Comparison of ENCODE assay signal across 8 mouse cellular contexts in the genomic region with DNA sequence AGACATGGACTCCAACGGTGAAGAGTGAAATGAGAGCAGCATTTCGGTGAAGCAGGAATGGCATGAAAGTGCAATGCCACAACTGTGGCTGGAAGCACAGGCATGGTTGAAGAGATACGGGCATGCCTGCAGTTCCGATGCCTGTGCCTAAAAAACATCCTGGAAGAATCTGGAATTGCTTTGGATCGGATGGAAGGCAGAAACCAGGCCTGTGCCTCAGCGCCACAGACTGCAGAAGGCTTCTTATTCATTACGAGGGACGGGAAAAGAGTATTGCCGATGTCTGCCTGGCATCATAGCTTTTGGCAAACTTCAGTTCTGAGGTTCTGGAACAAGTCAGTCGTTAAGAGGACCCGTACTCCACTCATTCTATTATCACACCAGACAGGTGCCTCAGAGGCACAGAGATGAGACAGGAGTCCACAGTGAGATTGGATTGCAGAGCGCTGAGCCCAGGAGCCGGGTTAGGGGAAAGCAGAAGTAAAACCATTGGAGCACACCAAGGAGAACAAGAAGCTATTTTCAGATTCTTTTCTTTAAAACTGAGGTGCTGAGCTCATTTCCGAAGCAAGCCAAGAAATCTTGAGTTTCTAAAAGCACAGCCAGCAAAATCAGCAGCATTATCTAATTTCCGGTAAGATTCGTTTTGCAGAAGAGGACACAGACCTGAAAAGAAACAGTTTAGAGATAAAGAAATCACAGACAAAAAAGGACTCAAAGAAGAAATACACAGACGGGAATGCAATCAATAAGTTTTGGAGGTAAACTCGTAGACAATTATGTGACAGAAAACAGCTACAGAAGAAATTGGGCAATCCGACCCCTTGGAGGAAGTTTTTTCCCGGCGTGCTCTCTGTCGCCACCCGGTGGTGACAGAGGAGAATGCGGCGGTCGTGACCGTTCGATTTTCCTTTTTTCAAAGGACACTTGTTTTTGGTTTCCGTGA. TPM values are rescaled to one million over a fixed set of nuclear protein-coding genes. Genes with fewer than 3 reads are reported as not detected.
DNase-seq lines count a peak whose midpoint lies in the region; ATAC-seq and TF ChIP-seq lines count a peak whose summit lies in the region.
"Not testable (repeated sequence)": the region's sequence is repeated elsewhere in the genome, so short reads cannot be mapped to it uniquely, and the experiment has no call there.

No protein-coding gene starts in this region.

- in situ Hi-C loops in CH12.LX (cut with MboI; ENCODE audit: low pct_ligation_motif_present, low pct_unique_long_range_greater_than_20kb, low sequenced_read_pairs), result not testable (repeated sequence)

- H3K36me3 ChIP-seq in CH12.LX (replicated peaks in 1 of 2; ENCODE audit: control insufficient read depth in 1 of 2, insufficient read depth in 1 of 2, low read length in 1 of 2), result peaks cover 14 to 42% of the 10 kb centered on the region in 2 experiments
- peaks cover 63% of the 10 kb centered on the region for H3K36me3 ChIP-seq in forebrain, embryonic 12.5 days (replicated peaks)
- peaks cover 43% of the 10 kb centered on the region for H3K36me3 ChIP-seq in heart, embryonic 14.5 days (ENCODE audit: control insufficient read depth, insufficient read depth, low read length)
- peaks cover 13% of the 10 kb centered on the region for H3K36me3 ChIP-seq in liver, embryonic 16.5 days (ENCODE audit: control insufficient read depth, insufficient read depth)
- peaks cover 14% of the 10 kb centered on the region for H3K36me3 ChIP-seq in neural tube, embryonic 11.5 days (ENCODE audit: control insufficient read depth, insufficient read depth, low read length)
- H3K36me3 ChIP-seq in testis, adult 2 months (ENCODE audit: control insufficient read depth, insufficient read depth, low read length), result not testable (repeated sequence)

- peaks cover 20 to 50% of the 10 kb centered on the region in 2 experiments for H3K4me1 ChIP-seq in CH12.LX (ENCODE audit: control insufficient read depth in 1 of 2, insufficient read depth in 2 of 2)
- H3K4me1 ChIP-seq in forebrain, embryonic 12.5 days; heart, embryonic 14.5 days (ENCODE audit: control insufficient read depth in 2 of 2, insufficient read depth in 2 of 2, low read length in 2 of 2); liver, embryonic 16.5 days (ENCODE audit: control insufficient read depth, low read depth, low read length); neural tube, embryonic 11.5 days (ENCODE audit: control insufficient read depth, insufficient read depth, low read length); testis, adult 2 months (ENCODE audit: control insufficient read depth, insufficient read depth, low read length): not testable (repeated sequence)

- H3K9me3 ChIP-seq in CH12.LX (replicated peaks; ENCODE audit: low read length), result peaks cover 26% of the 10 kb centered on the region
- peaks cover 77% of the 10 kb centered on the region for H3K9me3 ChIP-seq in forebrain, embryonic 12.5 days
- H3K9me3 ChIP-seq in heart, embryonic 14.5 days (ENCODE audit: control insufficient read depth, low read length), result peaks cover 28% of the 10 kb centered on the region
- not testable (repeated sequence) for H3K9me3 ChIP-seq in liver, embryonic 16.5 days (replicated peaks; ENCODE audit: control insufficient read depth, low read length)
- H3K9me3 ChIP-seq in neural tube, embryonic 11.5 days (ENCODE audit: control insufficient read depth, low read length), result peaks cover 36% of the 10 kb centered on the region; the same call in 1 of the 2 replicates

- H3K27me3 ChIP-seq in CH12.LX (replicated peaks); forebrain, embryonic 12.5 days; heart, embryonic 14.5 days (ENCODE audit: control insufficient read depth, insufficient read depth, low read length); liver, embryonic 16.5 days (ENCODE audit: control insufficient read depth, insufficient read depth, low read depth, low read length); neural tube, embryonic 11.5 days (ENCODE audit: control insufficient read depth, insufficient read depth, low read length); testis, adult 2 months (ENCODE audit: control insufficient read depth, insufficient read depth, low read length): not testable (repeated sequence)

- 70% methylated on average over 29 of the region's 29 CpGs for WGBS in forebrain, embryonic 12.5 days
- 54% methylated on average over 29 of the region's 29 CpGs for WGBS in heart, embryonic 14.5 days
- WGBS in liver, embryonic 16.5 days (ENCODE audit: insufficient replicate concordance), result 53% methylated on average over 29 of the region's 29 CpGs
- 71% methylated on average over 29 of the region's 29 CpGs for WGBS in neural tube, embryonic 11.5 days

- peak overlapping the region; percentile 57 for H3K4me2 ChIP-seq in CH12.LX (ENCODE audit: insufficient read depth, low read depth, poor library complexity, severe bottlenecking)
- H3K4me2 ChIP-seq in forebrain, embryonic 12.5 days; neural tube, embryonic 11.5 days (ENCODE audit: low read depth): not testable (repeated sequence)
- peak overlapping the region; percentile 28 for H3K4me2 ChIP-seq in heart, embryonic 14.5 days (ENCODE audit: low read length)
- H3K4me2 ChIP-seq in liver, embryonic 16.5 days (ENCODE audit: low read depth, low read length), result peak overlapping the region; percentile 10; the same call in 1 of the 2 replicates

- not testable (repeated sequence) for TF ChIP-seq RAD21 in CH12.LX (IDR thresholded peaks at IDR 0.05; ENCODE audit: low read depth, low read length)

- dilution Hi-C loops in CH12.LX (cut with MboI; ENCODE audit: extremely low pct_ligation_motif_present, extremely low pct_unique_long_range_greater_than_20kb, low sequenced_read_pairs), result not testable (repeated sequence)

- peak overlapping the region; percentile 16 to 43 (median 38) for H3K4me3 ChIP-seq in CH12.LX (replicated peaks in 1 of 3; ENCODE audit: low read depth in 2 of 3, low read length in 2 of 3, poor library complexity in 1 of 3)
- not testable (repeated sequence) for H3K4me3 ChIP-seq in forebrain, embryonic 12.5 days (replicated peaks); heart, embryonic 14.5 days (ENCODE audit: control insufficient read depth in 1 of 2, insufficient read depth in 1 of 2, low read depth in 1 of 2, low read length in 2 of 2); liver, embryonic 16.5 days (ENCODE audit: low read depth, low read length); neural tube, embryonic 11.5 days (ENCODE audit: low read depth, low read length); testis, adult 2 months (ENCODE audit: control insufficient read depth, low read depth, low read length)

- TF ChIP-seq CTCF in CH12.LX (conservative IDR thresholded peaks at IDR 0.05 in 1 of 2, IDR thresholded peaks at IDR 0.05 in 1 of 2; ENCODE audit: low read depth in 2 of 2, low read length in 2 of 2); testis, adult 2 months (IDR thresholded peaks at IDR 0.05; ENCODE audit: control insufficient read depth, insufficient read depth, insufficient replicate concordance, low read depth, low read length): not testable (repeated sequence)

- not testable (repeated sequence) for TF ChIP-seq EP300 in CH12.LX (IDR thresholded peaks at IDR 0.05; ENCODE audit: low read length)

- peak overlapping the region; percentile 91 for H3K9ac ChIP-seq in CH12.LX (ENCODE audit: insufficient read depth, low read depth)
- H3K9ac ChIP-seq in forebrain, embryonic 12.5 days; liver, embryonic 16.5 days (ENCODE audit: low read depth, low read length); neural tube, embryonic 11.5 days (ENCODE audit: low read length): not testable (repeated sequence)
- 0 out of 2 replicates have a peak overlapping the region, but pooled peaks have one; percentile 0 for H3K9ac ChIP-seq in heart, embryonic 14.5 days (ENCODE audit: low read length)

- not testable (repeated sequence) for H3K79me2 ChIP-seq in CH12.LX (replicated peaks; ENCODE audit: control insufficient read depth, extremely low read depth, insufficient read depth, poor library complexity, severe bottlenecking)

- 0 out of 2 replicates have a peak, but pooled peaks have one; percentile 11 for ATAC-seq in cerebellum, adult (ENCODE audit: insufficient number of reproducible peaks, low FRiP score, low TSS enrichment)
- ATAC-seq in forebrain, embryonic 12.5 days (ENCODE audit: low FRiP score), result 0 out of 2 replicates have a peak, but pooled peaks have one; percentile 4
- not testable (repeated sequence) for ATAC-seq in heart, embryonic 14.5 days (ENCODE audit: insufficient number of reproducible peaks, insufficient read depth, low FRiP score, low read depth); neural tube, embryonic 11.5 days (ENCODE audit: insufficient read depth, low FRiP score, low TSS enrichment)
- peak; percentile 20 for ATAC-seq in liver, embryonic 16.5 days (ENCODE audit: low read depth)

- peak overlapping the region; percentile 15 for H3K27ac ChIP-seq in CH12.LX (ENCODE audit: insufficient read depth, low read depth)
- peak overlapping the region; percentile 2; the same call in 1 of the 2 replicates for H3K27ac ChIP-seq in forebrain, embryonic 12.5 days
- H3K27ac ChIP-seq in heart, embryonic 14.5 days (replicated peaks in 1 of 2; ENCODE audit: control insufficient read depth in 1 of 2, insufficient read depth in 1 of 2, low read depth in 2 of 2, low read length in 2 of 2), result peak overlapping the region; percentile 43 to 79
- not testable (repeated sequence) for H3K27ac ChIP-seq in liver, embryonic 16.5 days (ENCODE audit: low read length); neural tube, embryonic 11.5 days (ENCODE audit: low read depth, low read length)
- peak overlapping the region; percentile 5; the same call in 1 of the 2 replicates for H3K27ac ChIP-seq in testis, adult 2 months (ENCODE audit: control insufficient read depth, insufficient read depth, low read depth, low read length)

- not testable (repeated sequence) for TF ChIP-seq POLR2A in CH12.LX (IDR thresholded peaks at IDR 0.05; ENCODE audit: low read depth, low read length); testis, adult 2 months (IDR thresholded peaks at IDR 0.05; ENCODE audit: control insufficient read depth, low read depth, low read length)

- peak; percentile 90 for DNase-seq in CH12.LX (ENCODE audit: extremely low read depth)
- DNase-seq in kidney, postnatal 14 days, result peak; percentile 78
- DNase-seq in neural tube, embryonic 11.5 days (ENCODE audit: low spot score), result peak; percentile 73

RNA-seq across cellular contexts. Expression of a gene that starts 30.8 kb away (rescaled TPM):
- 288 and 398 TPM in 2 replicates for total RNA-seq in CH12.LX (2012; rRNA removed)
- total RNA-seq in CH12.LX (2014; rRNA removed), result 60.4 and 62.0 TPM in 2 replicates
- 606 and 724 TPM in 2 replicates for polyA plus RNA-seq in CH12.LX (2012; ENCODE audit: insufficient read length, low read depth)
- polyA plus RNA-seq in forebrain, embryonic 12.5 days (2016; fragmentation: Nextera tagmentation; extraction: Ambion mirVana), result 181 and 277 TPM in 2 replicates
- 181 and 228 TPM in 2 replicates for polyA plus RNA-seq in heart, embryonic 14.5 days (2014; fragmentation: Nextera tagmentation; extraction: Ambion mirVana)
- polyA plus RNA-seq in liver, embryonic 16.5 days (2015; fragmentation: Nextera tagmentation; extraction: Ambion mirVana), result 58.5 and 73.3 TPM in 2 replicates
- polyA plus RNA-seq in neural tube, embryonic 11.5 days (2014; fragmentation: Nextera tagmentation; extraction: Ambion mirVana), result 214 and 267 TPM in 2 replicates
- 44.3 and 111 TPM in 2 replicates for polyA plus RNA-seq in testis, adult 2 months (2012; rRNA removed)
